Mouse (Mus musculus) cerebellum, postnatal 4 days (tissue): Measurements from ENCODE around the gene Arap1.

Experiments
- DNase-seq, 2 experiments: peaks; one replicate each; pipeline ENCODE4 v3.0.0; 2022; ENCODE audit warnings: low spot score in 2 of 2, mixed read lengths in 1 of 2

Arap1 gene

GRCm38 (mm10) chr7:101327263-101327662 lies 20.6 kb upstream of the Arap1 start:
- DNase-seq = no peak

GRCm38 (mm10) chr7:101327786-101328185 lies 20.1 kb upstream of the Arap1 start:
- DNase-seq = no peak

- DNase-seq = no peak
These were observed 19.2 kb upstream of the Arap1 start for GRCm38 (mm10) chr7:101328621-101329158.

DNA sequence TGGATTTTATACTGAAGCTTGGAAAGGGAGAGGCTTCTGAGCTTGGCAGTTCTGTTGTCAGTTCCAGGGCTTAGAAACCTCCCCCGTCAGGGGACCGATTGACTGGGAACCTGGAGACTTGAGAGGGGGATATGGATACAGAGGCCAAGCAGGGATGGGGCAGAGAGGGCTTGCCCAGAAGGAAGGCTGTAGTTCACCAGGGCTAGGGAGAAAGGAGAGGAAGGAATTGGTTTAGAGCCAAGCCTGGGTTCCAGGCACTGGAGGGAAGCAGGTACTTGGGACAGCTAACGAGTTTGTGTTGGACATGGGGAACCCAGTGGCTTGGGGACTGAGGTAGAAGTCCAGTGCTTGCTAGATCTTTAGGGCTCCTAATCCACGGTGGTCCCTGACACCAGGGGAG lies 18.3 kb upstream of the Arap1 start:
- DNase-seq = no peak

DNA sequence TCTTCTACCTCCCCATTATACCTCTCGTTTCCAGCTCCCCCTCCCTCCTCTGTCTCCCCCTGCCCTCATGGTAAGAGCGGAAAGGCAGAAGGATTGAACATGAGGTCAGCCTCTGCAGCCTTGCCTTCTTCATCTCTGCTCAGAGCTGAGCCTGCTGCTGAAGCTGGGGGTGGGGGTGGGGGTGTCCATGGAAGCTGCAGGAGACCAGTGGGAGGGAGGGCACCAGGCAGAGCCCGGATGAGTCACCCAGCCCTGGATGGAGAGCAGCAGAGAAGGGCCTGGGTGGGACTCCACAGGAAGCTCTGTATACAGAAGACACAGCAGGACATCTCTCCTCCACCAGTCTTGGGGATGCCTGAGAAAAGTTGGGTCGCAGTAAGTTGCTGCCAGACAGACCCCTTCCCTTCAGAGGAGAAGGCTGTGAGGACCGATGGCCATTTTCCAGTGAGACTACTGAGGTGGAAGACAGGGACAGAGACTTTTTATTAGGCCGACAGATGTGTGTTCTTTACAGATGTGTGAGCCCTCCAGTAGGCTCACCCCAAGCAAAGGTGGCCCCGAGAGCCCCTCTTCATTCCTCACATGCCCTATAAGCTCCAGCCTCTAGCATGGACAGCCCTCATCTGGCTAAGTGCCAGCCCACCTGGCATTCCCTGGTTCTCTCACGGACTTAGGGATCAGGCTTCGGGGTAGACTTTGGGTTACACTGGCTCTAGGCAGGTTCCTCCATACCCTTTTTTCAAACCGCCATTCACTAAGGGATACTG lies 17.6 kb upstream of the Arap1 start:
- DNase-seq = no peak

GRCm38 (mm10) chr7:101330841-101331173 lies 17.1 kb upstream of the Arap1 start:
- DNase-seq = no peak

- no peak for DNase-seq
These were observed 15.6 kb upstream of the Arap1 start for GRCm38 (mm10) chr7:101332045-101332831.

GRCm38 (mm10) chr7:101335228-101335627 lies 12.6 kb upstream of the Arap1 start:
- no peak for DNase-seq

- no peak for DNase-seq
These were observed 11.2 kb upstream of the Arap1 start for GRCm38 (mm10) chr7:101336686-101337085.

- no peak for DNase-seq
These were observed 10.5 kb upstream of the Arap1 start for GRCm38 (mm10) chr7:101337401-101337800.

DNA sequence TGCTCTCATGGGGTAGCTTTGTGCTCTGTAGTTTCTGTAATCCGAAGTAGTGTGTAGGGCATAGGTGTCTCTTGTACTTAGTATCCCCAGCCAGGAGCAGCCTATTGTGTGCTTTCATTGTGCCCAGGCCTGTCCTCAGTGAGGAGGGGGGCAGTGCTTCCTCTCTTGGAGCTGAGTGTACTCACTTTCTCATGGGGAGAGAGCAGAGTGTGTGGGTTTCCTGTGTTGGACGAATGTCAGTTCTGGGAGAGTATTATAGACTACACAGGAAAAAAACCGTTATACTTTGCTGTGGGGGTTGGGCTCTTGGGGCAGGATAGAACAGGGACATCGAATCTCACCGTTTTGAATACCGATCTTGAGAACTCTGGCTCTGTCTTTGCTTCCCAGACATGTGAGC lies 6.5 kb upstream of the Arap1 start:
- DNase-seq = no peak

- DNase-seq = no peak
These were observed 4.7 kb upstream of the Arap1 start for GRCm38 (mm10) chr7:101343135-101343534.

DNA sequence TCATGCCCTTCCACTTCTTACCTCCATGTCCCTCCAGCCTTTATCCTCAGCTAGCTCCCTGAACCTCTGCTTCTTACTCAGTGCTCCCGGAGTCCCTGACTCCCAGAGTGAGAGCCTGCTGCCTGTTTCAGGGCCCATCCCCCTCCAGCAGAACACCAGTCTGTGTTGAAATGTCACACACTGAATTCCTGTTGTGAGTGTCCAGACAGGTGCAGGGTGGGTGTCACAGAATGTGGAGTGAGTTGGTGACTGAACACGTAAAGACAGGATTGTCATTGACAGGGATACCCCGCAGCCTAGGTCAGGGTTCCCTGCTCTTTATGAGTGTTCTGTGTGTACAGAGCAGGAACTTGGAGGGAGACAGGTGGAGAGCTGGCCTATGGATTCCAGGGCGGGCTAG lies 3.0 kb upstream of the Arap1 start:
- no peak for DNase-seq

DNA sequence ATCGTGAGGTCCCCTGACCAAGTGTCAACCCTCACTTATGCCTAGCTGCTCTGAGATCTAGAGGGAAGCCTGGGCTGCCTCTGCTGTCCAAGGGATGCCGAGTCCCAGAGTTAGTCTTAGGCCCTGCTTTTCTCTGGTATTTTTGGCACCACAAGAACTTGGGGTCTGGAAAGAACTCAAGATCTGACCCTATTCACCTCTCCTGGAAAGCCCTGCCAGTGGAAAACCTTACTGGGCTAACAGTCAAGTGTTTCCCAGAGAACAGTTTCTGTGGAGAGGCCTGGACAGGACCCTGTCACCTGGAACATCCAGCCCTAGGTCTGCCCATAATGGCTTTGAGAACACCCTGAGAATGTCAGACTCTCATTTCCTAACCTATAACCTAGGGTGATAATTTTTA lies 876 bp upstream of the Arap1 start:
- DNase-seq = no peak

- DNase-seq = no peak
These were observed 445 bp downstream of the Arap1 start for GRCm38 (mm10) chr7:101348312-101348711.

GRCm38 (mm10) chr7:101349861-101350260 lies 2.0 kb downstream of the Arap1 start:
- peak in 1 of 2 experiments; percentile 47 for DNase-seq

DNA sequence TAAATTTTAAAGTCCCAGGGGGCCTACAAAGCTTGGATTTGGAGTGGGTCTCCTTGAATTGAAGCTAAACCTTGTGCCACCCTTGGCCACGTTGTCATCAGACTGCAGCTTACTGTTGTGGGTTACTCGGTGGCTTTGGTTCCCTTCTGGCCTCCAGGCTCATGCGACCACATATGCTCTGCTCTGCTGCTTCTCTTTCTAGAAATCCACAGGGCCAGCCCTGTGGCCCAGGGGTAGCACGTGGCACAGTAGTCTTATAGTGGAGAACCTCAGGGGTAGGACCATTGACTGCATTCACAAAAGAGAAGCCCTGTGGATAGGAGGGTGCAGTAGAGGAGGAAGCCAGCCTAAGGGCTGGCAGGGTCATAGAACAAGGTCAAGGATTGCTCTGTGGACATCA lies 4.5 kb downstream of the Arap1 start:
- no peak for DNase-seq

DNA sequence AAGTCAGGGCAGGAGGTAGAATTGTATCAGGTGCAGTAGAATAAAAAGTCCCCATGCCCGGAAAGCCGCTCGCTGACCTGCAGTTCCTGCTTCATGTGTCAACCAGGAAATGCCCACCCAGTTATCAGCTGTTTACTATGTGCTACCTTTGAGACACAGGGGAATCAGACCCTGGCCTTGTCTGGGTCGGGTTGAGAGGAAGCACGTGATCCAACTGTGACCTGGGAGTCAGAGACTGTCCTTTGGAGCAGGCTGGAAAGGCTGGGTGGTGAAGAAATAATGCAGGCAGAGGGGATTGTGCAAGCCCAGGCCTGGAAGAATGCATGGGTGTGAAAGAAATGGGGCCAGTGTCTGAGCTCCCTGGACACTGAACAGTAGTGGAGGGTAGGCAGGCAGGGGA lies 6.6 kb downstream of the Arap1 start:
- DNase-seq = no peak

DNA sequence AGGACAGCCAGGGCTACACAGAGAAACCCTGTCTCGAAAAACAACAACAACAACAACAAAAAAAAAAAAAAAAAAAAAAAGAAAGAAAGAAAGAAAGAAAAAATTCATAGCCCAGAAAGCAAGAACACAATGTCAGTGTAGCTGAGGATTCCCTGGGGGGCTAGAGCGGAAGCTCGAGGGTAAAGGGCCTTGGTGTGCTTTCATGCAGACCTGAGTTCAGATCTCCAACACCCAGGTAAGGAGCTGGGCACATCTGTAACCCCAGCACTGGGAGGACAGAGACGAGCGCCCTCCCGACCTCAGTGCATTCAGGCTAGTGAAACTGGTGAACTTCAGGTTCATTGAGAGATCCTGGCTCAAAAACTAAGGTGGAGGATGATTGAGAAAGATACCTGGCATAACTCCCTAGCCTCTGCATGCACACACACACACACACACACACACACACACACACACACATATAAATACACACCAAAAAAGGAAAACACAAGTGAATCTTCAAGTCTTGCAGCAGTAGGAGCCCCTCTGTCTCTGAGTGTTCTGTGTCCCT lies 7.8 kb downstream of the Arap1 start:
- DNase-seq = no peak

GRCm38 (mm10) chr7:101356868-101357267 lies 9.0 kb downstream of the Arap1 start:
- no peak for DNase-seq

- DNase-seq = no peak
These were observed 12.5 kb downstream of the Arap1 start for GRCm38 (mm10) chr7:101360406-101360805.

- DNase-seq = no peak
These were observed 13.2 kb downstream of the Arap1 start for GRCm38 (mm10) chr7:101361021-101361420.

DNA sequence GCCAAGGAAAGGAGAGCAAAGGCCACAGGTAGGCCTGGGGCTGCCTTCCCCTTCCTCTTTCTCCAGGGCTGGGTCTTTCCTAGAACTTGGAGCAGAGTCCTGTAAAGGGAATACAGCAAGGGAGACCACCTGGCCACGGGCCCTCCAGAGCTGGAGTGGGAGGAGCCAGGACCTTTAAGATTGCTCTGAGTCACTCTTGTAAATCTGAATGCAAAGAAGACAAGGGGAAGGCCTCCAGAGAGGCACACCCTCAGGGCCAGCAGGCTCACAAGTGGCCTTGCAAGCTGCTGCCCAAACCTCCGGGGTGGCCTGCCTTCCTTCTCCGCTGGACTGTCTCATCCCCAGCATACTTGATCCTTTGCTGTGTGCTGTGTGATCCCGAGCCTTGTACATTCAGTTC lies 13.9 kb downstream of the Arap1 start:
- DNase-seq = no peak
